Mouse (Mus musculus): ENCODE data around the gene Rrn3.

GRCm38 (mm10) chr16:13753986-13754385 is 26.5 kb upstream of the Rrn3 start:
- no peak for TF ChIP-seq CTCF (IDR thresholded peaks at IDR 0.05; ENCODE audit: borderline replicate concordance, insufficient read depth, low read length)
- TF ChIP-seq POLR2A (IDR thresholded peaks at IDR 0.05; ENCODE audit: low read depth, low read length), result no peak

All from embryonic fibroblast, embryonic 13.5 days (primary cell).